Mouse (Mus musculus) Patski (cell line): ENCODE data around the gene Stx4a. TPM values are rescaled to one million over a fixed set of nuclear protein-coding genes. Genes with fewer than 3 reads are reported as not detected.

Source experiments
- ATAC-seq: fragments of 100-300 bp; one replicate; pipeline ENCODE4 v1.8.0; 2021
- CTCF ChIA-PET: fragments of 350-600 bp; sonication (Branson Sonifier 250); formaldehyde crosslinking; loops from one replicate; lab custom pipeline; 2022; ENCODE audit warnings: inconsistent platforms; lab: Charles Lee
- POLR2A ChIA-PET: fragments of 350-600 bp; sonication (Branson Sonifier 250); formaldehyde crosslinking; loops from one replicate; lab custom pipeline; 2022; ENCODE audit warnings: antibody characterized with exemption, inconsistent platforms; lab: Charles Lee
- DNase-seq: peaks from one replicate; pipeline ENCODE4 v3.0.0-alpha.2; 2011; ENCODE audit warnings: low read depth, low spot score
- H3K27me3 ChIP-seq: fragments of 371-371 bp; one replicate; pipeline ENCODE4 v1.5.1; 2021
- CTCF ChIP-seq: fragments of 100-300 bp; IDR thresholded peaks from one replicate; pipeline ENCODE4 v1.5.1; 2021
- in situ Hi-C: fragments of 300-500 bp; cut with MboI; formaldehyde crosslinking; loops from 3 replicates; pipeline ENCODE4 v1.11.1; 2018; ENCODE audit warnings: low pct_unique_long_range_greater_than_20kb, mixed read lengths
- polyA plus RNA-seq: library from polyadenylated mRNA; unstranded; gene quantifications from one replicate; pipeline ENCODE4 v1.2.3, GENCODE M21; 2021

The Stx4a gene
- polyA plus RNA-seq, 1 experiment from 2014 or later, result 133 TPM

DNA sequence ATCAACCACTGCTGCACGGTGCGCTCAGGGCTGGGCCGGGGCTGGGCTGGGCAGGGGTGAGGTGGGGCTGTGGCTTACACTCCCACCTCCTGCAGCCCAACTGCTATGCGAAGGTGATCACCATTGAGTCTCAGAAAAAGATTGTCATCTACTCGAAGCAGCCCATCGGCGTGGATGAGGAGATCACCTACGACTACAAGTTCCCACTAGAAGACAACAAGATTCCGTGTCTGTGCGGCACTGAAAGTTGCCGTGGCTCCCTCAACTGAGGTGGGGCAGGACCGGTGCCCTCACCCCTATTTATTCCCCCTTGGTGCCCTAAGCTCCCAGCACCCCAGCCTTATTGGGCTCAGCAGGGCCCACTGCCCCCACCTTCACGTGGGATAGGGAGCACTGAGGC, 24.9 kb upstream of the Stx4a start:
- ChIA-PET POLR2A (interaction anchor here (1.2 kb wide), 1 partner anchor 75 kb away, joined by 6 read pairs; no protein-coding TSS in a partner anchor), CTCF (interaction anchor here (1.7 kb wide), 1 partner anchor 10 kb away, joined by 5 read pairs; no protein-coding TSS in a partner anchor)
- in situ Hi-C loops, result no loop called here
- ATAC-seq (no peak), DNase-seq (no peak)
- H3K27me3 ChIP-seq, result no peaks in the 10 kb centered on the region
- TF ChIP-seq CTCF, result no peak

DNA sequence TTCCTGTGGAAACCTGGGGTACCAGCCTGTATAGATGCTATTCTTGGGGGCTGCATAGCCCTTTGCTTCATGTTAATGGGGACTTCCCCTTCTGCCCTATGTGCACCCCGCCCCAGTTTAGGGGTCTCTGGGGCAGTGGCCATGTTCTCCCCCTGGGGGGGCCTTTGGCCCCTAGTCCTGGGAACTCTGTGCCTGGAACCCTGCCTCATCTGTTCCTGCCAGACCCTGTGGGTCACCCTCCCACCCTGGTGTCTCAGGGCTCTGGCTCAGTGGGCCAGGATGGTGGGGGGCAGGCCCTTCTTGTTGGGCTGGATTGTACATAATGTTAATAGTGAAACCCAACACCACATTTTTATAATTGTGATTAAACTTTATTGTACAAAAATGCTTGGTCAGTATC, 24.4 kb upstream of the Stx4a start:
- POLR2A ChIA-PET, result interaction anchor here (1.2 kb wide), 1 partner anchor 75 kb away, joined by 6 read pairs; no protein-coding TSS in a partner anchor
- in situ Hi-C loops, result no loop called here
- CTCF ChIA-PET, result interaction anchor here (1.0 to 1.7 kb wide), 5 partner anchors 9 to 85 kb away, joined by 3 to 5 read pairs (median 3); no protein-coding TSS in a partner anchor
- DNase-seq (no peak), ATAC-seq (no peak)
- no peak for TF ChIP-seq CTCF
- no peaks in the 10 kb centered on the region for H3K27me3 ChIP-seq

DNA sequence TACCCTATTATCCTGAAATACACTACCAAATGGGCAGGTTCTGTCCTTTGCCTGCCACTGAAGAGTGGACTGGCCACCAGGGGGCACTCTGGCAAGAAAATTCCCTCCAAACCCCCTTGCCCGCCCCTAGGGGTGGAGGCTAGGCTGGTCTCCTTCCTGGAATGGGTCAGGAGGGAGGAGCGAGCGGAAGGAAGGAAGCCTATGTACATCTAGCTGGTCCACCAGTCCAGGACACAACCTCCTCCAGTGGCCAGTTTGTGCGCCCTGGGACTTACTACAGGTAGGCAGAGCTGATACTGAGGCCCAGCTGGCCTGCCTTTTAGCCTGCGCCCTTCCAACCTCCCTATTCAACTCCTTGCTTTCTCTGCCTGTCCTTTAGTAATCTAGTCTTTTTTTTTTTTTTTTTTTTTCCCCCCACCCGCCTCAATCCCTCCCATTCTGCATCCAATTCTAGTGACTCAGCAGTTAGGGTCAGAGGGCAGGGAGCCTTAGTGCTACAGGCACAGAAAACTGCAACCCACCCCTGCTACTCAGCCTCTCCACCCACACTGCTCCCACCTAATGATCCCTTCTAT, 23.6 kb upstream of the Stx4a start, which contains the start of gene Hsd3b7:
Gene Hsd3b7 (plus strand): TSS at position 170 of the 575 bp plus-strand sequence.
- in situ Hi-C loops, result no loop called here
- POLR2A ChIA-PET, result interaction anchor here (1.0 to 1.3 kb wide), 2 partner anchors 31 to 41 kb away, joined by 3 to 4 read pairs; partner anchors contain the start of gene Orai3
- no peaks in the 10 kb centered on the region for H3K27me3 ChIP-seq
- TF ChIP-seq CTCF, result no peak
- DNase-seq, result peak; percentile 38
- CTCF ChIA-PET, result interaction anchor here (0.7 to 1.7 kb wide), 13 partner anchors 8 to 119 kb away, joined by 3 to 5 read pairs (median 3); partner anchors contain the start of genes Gm21974 and Vkorc1
- ATAC-seq, result peak; percentile 74

DNA sequence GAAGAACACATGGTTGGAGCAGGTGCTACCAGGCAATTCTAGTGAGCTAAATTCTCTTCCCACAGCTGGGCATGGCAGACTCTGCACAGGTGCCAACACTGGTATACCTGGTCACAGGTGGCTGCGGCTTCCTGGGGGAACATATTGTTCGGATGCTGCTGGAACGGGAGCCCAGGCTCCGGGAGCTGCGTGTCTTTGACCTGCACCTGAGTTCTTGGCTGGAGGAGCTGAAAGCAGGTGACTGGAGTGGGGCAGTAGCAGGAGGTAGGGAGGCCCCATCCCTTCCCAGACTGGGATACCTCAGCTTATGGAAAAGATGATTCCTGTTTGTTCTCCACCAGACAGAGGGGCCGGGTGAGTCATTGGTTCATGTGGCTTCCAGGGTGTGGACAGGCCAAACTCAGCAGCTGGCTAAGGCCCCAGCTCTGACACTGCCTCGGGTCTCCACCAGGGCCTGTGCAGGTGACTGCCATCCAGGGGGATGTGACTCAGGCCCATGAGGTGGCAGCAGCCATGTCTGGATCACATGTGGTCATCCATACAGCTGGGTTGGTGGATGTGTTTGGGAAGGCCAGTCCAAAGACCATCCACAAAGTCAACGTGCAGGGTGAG, 23.0 kb upstream of the Stx4a start:
- no peak for DNase-seq
- TF ChIP-seq CTCF, result no peak

DNA sequence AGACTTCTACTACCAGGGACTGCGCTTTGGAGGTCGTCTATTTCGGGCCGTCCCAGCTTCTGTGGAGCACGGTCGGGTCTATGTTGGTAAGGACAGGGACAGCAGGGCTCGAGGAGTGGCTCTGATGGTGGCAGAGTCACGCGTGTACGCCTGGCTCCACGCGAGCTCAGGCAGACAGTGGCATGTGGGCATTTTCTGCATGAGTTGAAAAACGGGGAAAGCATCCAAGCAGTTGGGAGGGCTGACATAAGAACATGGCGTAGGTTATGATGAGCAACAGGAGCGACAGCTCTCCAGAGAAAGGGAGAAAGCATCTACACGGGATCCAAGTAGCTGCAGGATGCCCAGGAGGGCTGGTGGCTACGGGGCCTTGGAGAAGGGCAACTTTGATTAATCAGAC, 21.8 kb upstream of the Stx4a start:
- ATAC-seq (no peak), DNase-seq (no peak)
- no peaks in the 10 kb centered on the region for H3K27me3 ChIP-seq
- ChIA-PET CTCF (no interaction called here), POLR2A (interaction anchor here (1.3 to 1.6 kb wide), 2 partner anchors 14 to 111 kb away, joined by 4 to 6 read pairs; partner anchors contain the start of gene Kat8)
- TF ChIP-seq CTCF, result no peak
- in situ Hi-C loops, result no loop called here

More for the DNA sequence above, 23.0 kb upstream of the Stx4a start:
- no peak for ATAC-seq
- in situ Hi-C loops, result no loop called here
- POLR2A ChIA-PET, result interaction anchor here (0.7 to 1.3 kb wide), 4 partner anchors 31 to 167 kb away, joined by 3 to 6 read pairs (median 4); partner anchors contain the start of genes Kat8 and Orai3
- CTCF ChIA-PET, result interaction anchor here (0.7 to 1.7 kb wide), 12 partner anchors 8 to 119 kb away, joined by 3 to 5 read pairs (median 3); partner anchors contain the start of genes Gm21974 and Vkorc1
- H3K27me3 ChIP-seq, result no peaks in the 10 kb centered on the region

DNA sequence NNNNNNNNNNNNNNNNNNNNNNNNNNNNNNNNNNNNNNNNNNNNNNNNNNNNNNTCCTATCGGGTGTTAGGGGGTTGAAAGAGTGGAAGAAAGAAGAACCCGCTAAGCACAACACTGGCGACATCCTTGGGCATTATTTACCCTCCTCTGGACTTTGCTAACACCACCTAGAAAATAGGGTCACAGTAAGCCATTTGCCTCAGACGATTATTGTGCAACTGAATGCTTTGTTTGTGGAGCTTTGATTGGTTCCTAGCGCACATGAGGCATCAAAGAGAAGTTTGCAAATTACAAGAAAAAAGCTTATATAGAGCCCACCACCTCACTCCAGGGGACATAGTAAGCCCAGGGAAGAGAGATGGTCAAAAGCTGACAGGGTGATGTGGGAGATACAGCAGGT, 15.3 kb upstream of the Stx4a start:
- DNase-seq (no peak), ATAC-seq (no peak)
- POLR2A ChIA-PET, result no interaction called here
- H3K27me3 ChIP-seq, result no peaks in the 10 kb centered on the region
- CTCF ChIA-PET, result interaction anchor here (1.0 to 1.6 kb wide), 2 partner anchors 9 to 15 kb away, joined by 3 to 5 read pairs; partner anchors contain the start of gene Hsd3b7
- in situ Hi-C loops, result no loop called here
- no peak for TF ChIP-seq CTCF

DNA sequence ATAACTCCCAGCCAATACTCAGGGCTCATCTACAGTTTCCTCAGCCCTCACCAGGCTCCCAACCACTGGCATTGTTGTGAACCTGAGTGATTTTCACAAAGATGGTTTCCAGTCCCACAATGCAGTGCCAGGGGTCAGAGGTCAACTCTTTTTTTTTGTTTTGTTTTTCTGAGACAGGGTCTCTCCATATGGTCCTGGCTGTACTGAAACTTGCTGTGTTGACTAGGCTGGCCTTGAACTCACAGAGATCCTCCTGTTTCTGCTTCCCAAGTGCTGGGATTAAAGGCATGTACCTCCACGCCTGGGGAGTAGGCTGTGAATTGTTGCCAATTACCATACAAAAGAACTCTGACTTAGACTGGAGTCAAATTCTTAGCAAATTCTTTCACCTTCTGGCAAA, 14.2 kb upstream of the Stx4a start:
- DNase-seq, result no peak

DNA sequence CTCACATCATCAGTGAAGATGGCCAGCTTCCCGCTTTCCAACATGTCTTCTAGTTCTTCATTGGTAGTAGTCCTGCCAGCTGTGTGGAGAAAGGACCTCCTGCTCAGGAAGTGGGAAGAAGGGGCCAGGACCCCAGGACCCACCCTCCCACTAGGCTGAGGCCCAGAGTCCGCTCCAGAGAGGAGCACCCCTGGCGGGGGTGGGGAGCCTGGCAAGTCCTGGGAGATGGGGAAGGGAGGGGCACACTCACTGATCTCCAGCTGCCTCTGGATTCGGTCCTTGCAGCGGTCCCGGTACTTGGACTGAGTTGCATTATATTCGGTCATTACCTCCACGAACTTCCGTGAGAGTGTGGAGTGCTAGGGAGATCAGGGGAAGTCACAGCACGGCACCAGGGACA, 13.4 kb upstream of the Stx4a start:
- no peak for TF ChIP-seq CTCF
- no peaks in the 10 kb centered on the region for H3K27me3 ChIP-seq
- no peak for DNase-seq
- POLR2A ChIA-PET, result interaction anchor here (1.2 kb wide), 1 partner anchor 11 kb away, joined by 4 read pairs; no protein-coding TSS in a partner anchor
- CTCF ChIA-PET, result no interaction called here
- ATAC-seq, result no peak
- in situ Hi-C loops, result no loop called here

More for the DNA sequence above, 14.2 kb upstream of the Stx4a start:
- no peak for ATAC-seq
- CTCF ChIA-PET, result interaction anchor here (1.6 kb wide), 1 partner anchor 10 kb away, joined by 5 read pairs; the partner anchor contains the start of gene Hsd3b7
- POLR2A ChIA-PET, result no interaction called here
- no peak for TF ChIP-seq CTCF
- in situ Hi-C loops, result no loop called here
- H3K27me3 ChIP-seq, result no peaks in the 10 kb centered on the region

DNA sequence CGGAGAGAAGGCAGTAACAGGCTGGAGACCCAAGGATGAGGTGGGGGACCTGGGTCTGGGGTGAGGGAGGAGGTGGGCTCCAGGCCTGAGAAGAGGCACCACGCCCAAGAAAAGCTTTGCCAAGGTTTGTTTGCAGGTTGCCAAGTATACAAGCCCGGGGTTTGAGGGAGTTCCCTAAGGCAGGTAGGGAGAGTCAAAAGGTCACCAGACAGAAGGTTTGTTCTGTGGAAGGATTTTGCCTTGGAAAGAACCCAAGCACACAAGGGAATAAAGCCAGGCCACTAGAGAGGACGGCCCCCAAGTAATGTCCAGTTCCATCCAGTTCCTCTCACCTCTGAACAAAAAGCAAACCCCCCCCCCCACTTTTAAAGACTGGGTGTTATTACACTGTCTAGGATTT, 12.9 kb upstream of the Stx4a start:
- no peak for ATAC-seq
- DNase-seq, result no peak
- no peaks in the 10 kb centered on the region for H3K27me3 ChIP-seq
- ChIA-PET POLR2A (interaction anchor here (0.6 to 1.2 kb wide), 4 partner anchors 10 to 1198 kb away, joined by 3 to 4 read pairs (median 4); no protein-coding TSS in a partner anchor), CTCF (no interaction called here)
- no peak for TF ChIP-seq CTCF
- in situ Hi-C loops, result no loop called here

DNA sequence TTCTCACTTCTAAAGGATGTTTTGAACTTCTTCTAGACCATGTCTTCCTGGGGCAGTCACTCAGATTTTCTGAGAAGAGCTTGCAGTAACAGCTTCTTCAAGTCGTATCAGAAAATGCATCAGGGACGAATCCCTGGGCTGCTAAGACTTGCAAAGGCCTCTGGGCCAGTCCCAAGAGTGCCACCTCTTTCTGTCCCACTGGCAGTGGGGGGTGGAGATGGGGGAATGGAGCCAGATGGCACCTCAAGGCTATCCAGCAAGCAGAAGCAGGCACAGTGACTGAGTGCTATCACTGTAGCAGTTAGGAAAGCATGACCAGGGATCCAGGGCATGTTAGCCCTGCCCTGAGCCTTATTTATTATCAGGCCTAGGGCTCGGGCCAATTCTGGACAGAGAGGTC, 11.8 kb upstream of the Stx4a start:
- in situ Hi-C loops, result no loop called here
- DNase-seq (no peak), ATAC-seq (no peak)
- no peak for TF ChIP-seq CTCF
- CTCF ChIA-PET, result no interaction called here
- no peaks in the 10 kb centered on the region for H3K27me3 ChIP-seq
- POLR2A ChIA-PET, result interaction anchor here (0.6 kb wide), 1 partner anchor 238 kb away, joined by 3 read pairs; no protein-coding TSS in a partner anchor
